Mouse (Mus musculus) embryonic facial prominence, embryonic 15.5 days (tissue): Measurements from ENCODE around the gene Thtpa. TPM values are rescaled to one million over a fixed set of nuclear protein-coding genes. Genes with fewer than 3 reads are reported as not detected.

Experiments used
- polyA plus RNA-seq: library from polyadenylated mRNA; unstranded; fragments of >200 nt; fragmentation: Nextera tagmentation; extraction: Ambion mirVana; gene quantifications from 2 replicates; pipeline ENCODE4 v1.2.1, GENCODE M21; 2015

Thtpa gene
- polyA plus RNA-seq, 1 experiment from 2014 or later, result 21.5 TPM

Other genes starting within 250 kb of the Thtpa start
- 9.7 and 10.1 TPM in 2 replicates for gene Homez, start 223.8 kb upstream of the Thtpa start, polyA plus RNA-seq
- 0.83 and 1.2 TPM in 2 replicates for gene Ppp1r3e, start 217.2 kb upstream of the Thtpa start, polyA plus RNA-seq
- gene Bcl2l2, start 211.4 kb upstream of the Thtpa start, polyA plus RNA-seq, result 4.1 and 5.0 TPM in 2 replicates
- not detected in 2 replicates for gene Gm20521, start 211.3 kb upstream of the Thtpa start, polyA plus RNA-seq
- gene Pabpn1, start 202.3 kb upstream of the Thtpa start, polyA plus RNA-seq, result 124 and 125 TPM in 2 replicates
- 81.7 and 93.6 TPM in 2 replicates for gene Slc22a17, start 181.7 kb upstream of the Thtpa start, polyA plus RNA-seq
- 59.7 and 63.4 TPM in 2 replicates for gene Efs, start 168.7 kb upstream of the Thtpa start, polyA plus RNA-seq
- 0.47 TPM in 1 of 2 replicates, not detected in the other for gene Il25, start 162.1 kb upstream of the Thtpa start, polyA plus RNA-seq
- 8.9 and 9.4 TPM in 2 replicates for gene Cmtm5, start 158.5 kb upstream of the Thtpa start, polyA plus RNA-seq
- gene Myh6, start 127.9 kb upstream of the Thtpa start, polyA plus RNA-seq, result 3.0 and 6.0 TPM in 2 replicates
- not detected in 2 replicates for gene Gm17428, start 117.9 kb upstream of the Thtpa start, polyA plus RNA-seq
- gene Myh7, start 100.2 kb upstream of the Thtpa start, polyA plus RNA-seq, result 21.5 and 33.1 TPM in 2 replicates
- gene Ngdn, start 79.3 kb upstream of the Thtpa start, polyA plus RNA-seq, result 70.7 and 73.9 TPM in 2 replicates
- gene Zfhx2, start 2.5 kb upstream of the Thtpa start, polyA plus RNA-seq, result 4.2 and 5.0 TPM in 2 replicates
- 25.5 and 29.1 TPM in 2 replicates for gene Ap1g2, start 11.8 kb downstream of the Thtpa start, polyA plus RNA-seq
- gene Jph4, start 22.2 kb downstream of the Thtpa start, polyA plus RNA-seq, result 3.0 and 3.6 TPM in 2 replicates
- gene Dhrs2, start 127.2 kb downstream of the Thtpa start, polyA plus RNA-seq, result 14.4 and 33.7 TPM in 2 replicates